Mouse (Mus musculus): ENCODE measurements around the gene Bfsp2. TPM values are rescaled to one million over a fixed set of nuclear protein-coding genes. Genes with fewer than 3 reads are reported as not detected.
A peak's percentile ranks its signal among the peaks of the same experiment; 100 is the strongest.

Bfsp2 gene
- total RNA-seq, 2 experiments from 2014 or later: 2.6 to 3.7 TPM

GRCm38 (mm10) chr9:103444656-103445055 lies 35.6 kb downstream of the Bfsp2 start:
- Histone ChIP-seq H3K4me3 (no peak overlapping the region), H3K27ac (no peak overlapping the region)
- DNase-seq (ENCODE audit: extremely low spot score in 1 of 2, low spot score in 2 of 2): no peak
- TF ChIP-seq CTCF (IDR thresholded peaks at IDR 0.05): no peak; the same call in 1 of the 2 replicates
- intact Hi-C loops (cut with DNase I): no loop called here

- TF ChIP-seq CTCF (IDR thresholded peaks at IDR 0.05): no peak
- no peak overlapping the region for H3K27ac ChIP-seq
- intact Hi-C loops (cut with DNase I): no loop called here
These were observed 36.4 kb downstream of the Bfsp2 start for GRCm38 (mm10) chr9:103443824-103444185.

GRCm38 (mm10) chr9:103443121-103443823 lies 36.9 kb downstream of the Bfsp2 start:
- peak in 1 of 2 experiments; percentile 13 for DNase-seq (ENCODE audit: extremely low spot score in 1 of 2, low spot score in 2 of 2)
- intact Hi-C loops (cut with DNase I): no loop called here
- Histone ChIP-seq H3K4me3 (no peak overlapping the region), H3K27ac (no peak overlapping the region)
- TF ChIP-seq CTCF (IDR thresholded peaks at IDR 0.05): no peak

More at GRCm38 (mm10) chr9:103443824-103444185, 36.4 kb downstream of the Bfsp2 start:
- no peak overlapping the region for H3K4me3 ChIP-seq
- DNase-seq (ENCODE audit: extremely low spot score in 1 of 2, low spot score in 2 of 2): no peak

- Histone ChIP-seq H3K27ac (no peak overlapping the region), H3K4me3 (no peak overlapping the region)
- no peak for TF ChIP-seq CTCF (IDR thresholded peaks at IDR 0.05)
- intact Hi-C loops (cut with DNase I): no loop called here
- no peak for DNase-seq (ENCODE audit: extremely low spot score in 1 of 2, low spot score in 2 of 2)
These were observed 39.6 kb downstream of the Bfsp2 start for GRCm38 (mm10) chr9:103440597-103440996.

GRCm38 (mm10) chr9:103437104-103437503 lies 43.1 kb downstream of the Bfsp2 start:
- no peak for TF ChIP-seq CTCF (IDR thresholded peaks at IDR 0.05)
- intact Hi-C loops (cut with DNase I): no loop called here

GRCm38 (mm10) chr9:103434116-103434515 lies 46.1 kb downstream of the Bfsp2 start:
- intact Hi-C loops (cut with DNase I): no loop called here

More at GRCm38 (mm10) chr9:103437104-103437503, 43.1 kb downstream of the Bfsp2 start:
- no peak overlapping the region for H3K27ac ChIP-seq
- H3K4me3 ChIP-seq: no peak overlapping the region
- no peak for DNase-seq (ENCODE audit: extremely low spot score in 1 of 2, low spot score in 2 of 2)

GRCm38 (mm10) chr9:103432122-103432778 lies 48.0 kb downstream of the Bfsp2 start:
- TF ChIP-seq CTCF (IDR thresholded peaks at IDR 0.05): no peak
- H3K4me3 ChIP-seq: no peak overlapping the region
- DNase-seq (ENCODE audit: extremely low spot score in 1 of 2, low spot score in 2 of 2): peak in 1 of 2 experiments; percentile 16
- intact Hi-C loops (cut with DNase I): no loop called here
- H3K27ac ChIP-seq: no peak overlapping the region

More at GRCm38 (mm10) chr9:103434116-103434515, 46.1 kb downstream of the Bfsp2 start:
- H3K4me3 ChIP-seq: no peak overlapping the region
- peak; percentile 20 for TF ChIP-seq CTCF (IDR thresholded peaks at IDR 0.05)
- DNase-seq (ENCODE audit: extremely low spot score in 1 of 2, low spot score in 2 of 2): no peak
- H3K27ac ChIP-seq: no peak overlapping the region

GRCm38 (mm10) chr9:103431718-103432117 lies 48.5 kb downstream of the Bfsp2 start:
- Histone ChIP-seq H3K4me3 (no peak overlapping the region), H3K27ac (no peak overlapping the region)
- TF ChIP-seq CTCF (IDR thresholded peaks at IDR 0.05): no peak
- intact Hi-C loops (cut with DNase I): no loop called here
- DNase-seq (ENCODE audit: extremely low spot score in 1 of 2, low spot score in 2 of 2): no peak

GRCm38 (mm10) chr9:103430431-103431220 lies 49.6 kb downstream of the Bfsp2 start:
- TF ChIP-seq CTCF (IDR thresholded peaks at IDR 0.05): no peak
- no peak overlapping the region for H3K4me3 ChIP-seq
- H3K27ac ChIP-seq: no peak overlapping the region
- DNase-seq (ENCODE audit: extremely low spot score in 1 of 2, low spot score in 2 of 2): no peak
- intact Hi-C loops (cut with DNase I): no loop called here

GRCm38 (mm10) chr9:103426425-103426824 lies 53.8 kb downstream of the Bfsp2 start:
- peak in 1 of 2 experiments; percentile 20 for DNase-seq (ENCODE audit: extremely low spot score in 1 of 2, low spot score in 2 of 2)
- Histone ChIP-seq H3K27ac (no peak overlapping the region), H3K4me3 (no peak overlapping the region)
- intact Hi-C loops (cut with DNase I): no loop called here
- no peak; the same call in 1 of the 2 replicates for TF ChIP-seq CTCF (IDR thresholded peaks at IDR 0.05)

GRCm38 (mm10) chr9:103424869-103425268 lies 55.4 kb downstream of the Bfsp2 start:
- H3K4me3 ChIP-seq: no peak overlapping the region
- DNase-seq (ENCODE audit: extremely low spot score in 1 of 2, low spot score in 2 of 2): no peak
- intact Hi-C loops (cut with DNase I): no loop called here
- no peak for TF ChIP-seq CTCF (IDR thresholded peaks at IDR 0.05)
- no peak overlapping the region for H3K27ac ChIP-seq

- TF ChIP-seq CTCF (IDR thresholded peaks at IDR 0.05): no peak
- intact Hi-C loops (cut with DNase I): no loop called here
- no peak overlapping the region for H3K4me3 ChIP-seq
- no peak overlapping the region; the same call in 1 of the 2 replicates for H3K27ac ChIP-seq
- no peak for DNase-seq (ENCODE audit: extremely low spot score in 1 of 2, low spot score in 2 of 2)
These were observed 56.3 kb downstream of the Bfsp2 start for GRCm38 (mm10) chr9:103423951-103424350.

All from left cerebral cortex, adult 2 months (tissue).